Mouse (Mus musculus) neutrophil, adult 5-6 weeks (primary cell): ENCODE data around the gene Zfp275. TPM values are rescaled to one million over a fixed set of nuclear protein-coding genes. Genes with fewer than 3 reads are reported as not detected.

Experiments used
- ATAC-seq: fragments of 151-379, 151-347 bp; 2 replicates; pipeline ENCODE4 v1.8.0; 2017; ENCODE audit warnings: mild to moderate bottlenecking, moderate TSS enrichment; ENCODE audit not compliant: insufficient number of reproducible peaks, poor library complexity, low FRiP score, severe bottlenecking; ENCODE audit errors: extremely low read depth
- total RNA-seq: library from RNA; stranded (forward); fragments of 200-1000 nt; gene quantifications from 2 replicates; pipeline ENCODE4 v1.2.3, GENCODE M21; 2017

The Zfp275 gene
- total RNA-seq, 1 experiment from 2014 or later: 17.9 TPM

DNA sequence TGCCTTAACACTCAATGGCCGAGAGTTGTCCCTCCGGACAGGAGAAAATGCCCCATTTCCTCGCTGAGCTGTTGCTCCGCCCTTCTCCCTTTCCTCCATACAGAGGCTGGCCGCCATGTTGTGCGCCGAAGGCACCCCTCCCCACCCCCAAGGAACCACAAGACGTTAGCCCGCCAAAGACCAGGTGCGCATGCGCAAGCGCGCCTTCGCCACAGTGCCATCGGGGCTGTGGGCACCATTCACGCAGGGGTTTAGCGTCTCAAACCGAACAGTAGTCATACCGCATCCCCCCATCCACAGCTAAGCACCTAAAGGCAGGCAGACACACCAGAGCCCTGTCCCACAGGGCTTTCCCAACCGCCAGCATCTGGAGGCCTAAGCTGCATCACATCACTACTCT, 58.5 kb downstream of the Zfp275 start:
- ATAC-seq: no peak

DNA sequence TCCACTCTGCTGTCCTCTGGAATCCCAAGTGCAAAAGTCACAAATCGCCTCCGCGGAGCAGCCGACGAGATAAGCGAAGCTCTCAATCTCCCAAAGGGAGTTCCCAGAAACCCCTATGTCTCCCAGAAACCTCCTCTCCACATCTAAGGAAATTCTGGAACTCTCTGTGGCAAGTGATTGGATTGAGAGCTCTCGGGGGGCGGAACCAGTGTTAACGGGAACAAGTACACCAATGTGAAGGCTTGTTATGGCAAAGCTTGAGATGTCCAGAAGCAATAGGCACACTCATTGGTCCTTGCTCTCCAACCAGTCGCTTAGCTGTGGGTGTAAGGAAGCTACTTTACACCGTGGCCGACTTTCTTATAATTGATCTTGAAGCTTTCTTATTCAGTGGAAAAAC, 59.2 kb downstream of the Zfp275 start:
- no peak for ATAC-seq

Other genes with a start within 250 kb of the Zfp275 start
- 1.2 and 2.1 TPM in 2 replicates for gene Xlr3a, start 245.5 kb upstream of the Zfp275 start, total RNA-seq
- not detected in 2 replicates for gene Gm14685, start 225.6 kb upstream of the Zfp275 start, total RNA-seq
- gene Xlr5b, start 193.8 kb upstream of the Zfp275 start, total RNA-seq: not detected in 2 replicates
- not detected in 2 replicates for gene DXBay18, start 193.2 kb upstream of the Zfp275 start, total RNA-seq
- not detected in 2 replicates for gene Spin2d, start 165.6 kb upstream of the Zfp275 start, total RNA-seq
- gene Xlr3b, start 150.4 kb upstream of the Zfp275 start, total RNA-seq: 10.7 and 12.6 TPM in 2 replicates
- gene Xlr4b, start 128.3 kb upstream of the Zfp275 start, total RNA-seq: 58.9 and 71.6 TPM in 2 replicates
- gene F8a, start 114.3 kb upstream of the Zfp275 start, total RNA-seq: 5.0 and 5.4 TPM in 2 replicates
- gene Xlr4c, start 99.5 kb upstream of the Zfp275 start, total RNA-seq: 11.1 and 24.4 TPM in 2 replicates
- not detected in 2 replicates for gene Xlr3c, start 77.2 kb upstream of the Zfp275 start, total RNA-seq
- not detected in 2 replicates for gene Xlr5a, start 49.6 kb upstream of the Zfp275 start, total RNA-seq
- not detected in 2 replicates for gene Xlr5c, start 49.6 kb upstream of the Zfp275 start, total RNA-seq
- not detected in 2 replicates for gene Gm45015, start 5.8 kb upstream of the Zfp275 start, total RNA-seq
- not detected in 2 replicates for gene Gm18336, start 56.1 kb downstream of the Zfp275 start, total RNA-seq
- not detected in 2 replicates for gene Zfp92, start 68.5 kb downstream of the Zfp275 start, total RNA-seq
- gene Trex2, start 92.7 kb downstream of the Zfp275 start, total RNA-seq: not detected in 2 replicates
- gene Haus7, start 116.4 kb downstream of the Zfp275 start, total RNA-seq: 17.5 and 19.8 TPM in 2 replicates
- not detected in 2 replicates for gene Bgn, start 141.0 kb downstream of the Zfp275 start, total RNA-seq
- gene Atp2b3, start 160.5 kb downstream of the Zfp275 start, total RNA-seq: not detected in 2 replicates